Mouse (Mus musculus): Measurements from ENCODE around the gene Gna13. TPM values are rescaled to one million over a fixed set of nuclear protein-coding genes. Genes with fewer than 3 reads are reported as not detected.

The Gna13 gene
- polyA plus RNA-seq, 1 experiment from 2014 or later, result 20.3 TPM

GRCm38 (mm10) chr11:109361631-109362462 lies 784 bp upstream of the Gna13 start:
- WGBS, result 8% methylated on average over 27 of the region's 27 CpGs
- H3K9ac ChIP-seq (replicated peaks), result peak overlapping the region; percentile 66
- H3K9me3 ChIP-seq, result no peaks in the 10 kb centered on the region
- H3K4me2 ChIP-seq, result peak overlapping the region; percentile 73
- no peaks in the 10 kb centered on the region for H3K27me3 ChIP-seq
- H3K4me1 ChIP-seq (replicated peaks), result peaks cover 27% of the 10 kb centered on the region
- H3K27ac ChIP-seq, result 0 out of 2 replicates have a peak overlapping the region, but pooled peaks have one; percentile 35
- H3K4me3 ChIP-seq (replicated peaks), result peak overlapping the region; percentile 87
- peaks cover 16% of the 10 kb centered on the region for H3K36me3 ChIP-seq
- no peak for ATAC-seq (ENCODE audit: insufficient number of reproducible peaks, insufficient read depth, low FRiP score, low TSS enrichment, low read depth)

GRCm38 (mm10) chr11:109363191-109364133 lies 831 bp downstream of the Gna13 start:
- WGBS, result 2% methylated on average over 52 of the region's 53 CpGs
- Histone ChIP-seq H3K4me3 (replicated peaks) (peak overlapping the region; percentile 87), H3K27ac (peak overlapping the region; percentile 94), H3K36me3 (peaks cover 32% of the 10 kb centered on the region), H3K9ac (replicated peaks) (peak overlapping the region; percentile 94), H3K4me1 (replicated peaks) (peaks cover 33% of the 10 kb centered on the region), H3K27me3 (no peaks in the 10 kb centered on the region), H3K9me3 (no peaks in the 10 kb centered on the region), H3K4me2 (peak overlapping the region; percentile 73)
- peak; percentile 53 for ATAC-seq (ENCODE audit: insufficient number of reproducible peaks, insufficient read depth, low FRiP score, low TSS enrichment, low read depth)

GRCm38 (mm10) chr11:109364337-109364736 lies 1.7 kb downstream of the Gna13 start:
- WGBS, result 58% methylated on average over 2 of the region's 2 CpGs
- no peak for ATAC-seq (ENCODE audit: insufficient number of reproducible peaks, insufficient read depth, low FRiP score, low TSS enrichment, low read depth)
- H3K36me3 ChIP-seq, result peaks cover 41% of the 10 kb centered on the region
- H3K9me3 ChIP-seq, result no peaks in the 10 kb centered on the region
- H3K27ac ChIP-seq, result no peak overlapping the region
- H3K27me3 ChIP-seq, result no peaks in the 10 kb centered on the region
- H3K4me2 ChIP-seq, result peak overlapping the region; percentile 73
- peak overlapping the region; percentile 87; the same call in 1 of the 2 replicates for H3K4me3 ChIP-seq (replicated peaks)
- no peak overlapping the region for H3K9ac ChIP-seq (replicated peaks)
- H3K4me1 ChIP-seq (replicated peaks), result peaks cover 33% of the 10 kb centered on the region

GRCm38 (mm10) chr11:109364881-109365280 lies 2.2 kb downstream of the Gna13 start:
- H3K9me3 ChIP-seq, result no peaks in the 10 kb centered on the region
- H3K27ac ChIP-seq, result no peak overlapping the region
- no peak overlapping the region for H3K9ac ChIP-seq (replicated peaks)
- H3K4me2 ChIP-seq, result peak overlapping the region; percentile 73
- H3K4me1 ChIP-seq (replicated peaks), result peaks cover 33% of the 10 kb centered on the region
- WGBS, result 86% methylated on average over 10 of the region's 10 CpGs
- H3K36me3 ChIP-seq, result peaks cover 46% of the 10 kb centered on the region
- no peak overlapping the region; the same call in 1 of the 2 replicates for H3K4me3 ChIP-seq (replicated peaks)
- no peaks in the 10 kb centered on the region for H3K27me3 ChIP-seq
- no peak for ATAC-seq (ENCODE audit: insufficient number of reproducible peaks, insufficient read depth, low FRiP score, low TSS enrichment, low read depth)

- peaks cover 52% of the 10 kb centered on the region for H3K36me3 ChIP-seq
- no peak overlapping the region for H3K4me3 ChIP-seq (replicated peaks)
- no peaks in the 10 kb centered on the region for H3K9me3 ChIP-seq
- peaks cover 37% of the 10 kb centered on the region for H3K4me1 ChIP-seq (replicated peaks)
- no peaks in the 10 kb centered on the region for H3K27me3 ChIP-seq
- WGBS, result 96% methylated on average over 5 of the region's 5 CpGs
- H3K27ac ChIP-seq, result no peak overlapping the region
- no peak for ATAC-seq (ENCODE audit: insufficient number of reproducible peaks, insufficient read depth, low FRiP score, low TSS enrichment, low read depth)
- no peak overlapping the region for H3K9ac ChIP-seq (replicated peaks)
- H3K4me2 ChIP-seq, result no peak overlapping the region
These were observed 3.2 kb downstream of the Gna13 start for GRCm38 (mm10) chr11:109365818-109366217.

GRCm38 (mm10) chr11:109366802-109367579 lies 4.4 kb downstream of the Gna13 start:
- H3K4me3 ChIP-seq (replicated peaks), result no peak overlapping the region
- H3K9ac ChIP-seq (replicated peaks), result no peak overlapping the region
- H3K27ac ChIP-seq, result no peak overlapping the region
- no peaks in the 10 kb centered on the region for H3K9me3 ChIP-seq
- no peak overlapping the region for H3K4me2 ChIP-seq
- H3K4me1 ChIP-seq (replicated peaks), result peaks cover 32% of the 10 kb centered on the region
- no peak for ATAC-seq (ENCODE audit: insufficient number of reproducible peaks, insufficient read depth, low FRiP score, low TSS enrichment, low read depth)
- peaks cover 52% of the 10 kb centered on the region for H3K36me3 ChIP-seq
- H3K27me3 ChIP-seq, result no peaks in the 10 kb centered on the region
- 88% methylated on average over 15 of the region's 15 CpGs for WGBS

- ATAC-seq (ENCODE audit: insufficient number of reproducible peaks, insufficient read depth, low FRiP score, low TSS enrichment, low read depth), result no peak
- 89% methylated on average over 3 of the region's 3 CpGs for WGBS
- H3K27me3 ChIP-seq, result no peaks in the 10 kb centered on the region
- H3K9ac ChIP-seq (replicated peaks), result no peak overlapping the region
- H3K36me3 ChIP-seq, result peaks cover 60% of the 10 kb centered on the region
- H3K27ac ChIP-seq, result no peak overlapping the region
- no peak overlapping the region for H3K4me2 ChIP-seq
- no peak overlapping the region for H3K4me3 ChIP-seq (replicated peaks)
- peaks cover 3% of the 10 kb centered on the region; the same call in 1 of the 2 replicates for H3K9me3 ChIP-seq
- H3K4me1 ChIP-seq (replicated peaks), result peaks cover 31% of the 10 kb centered on the region
These were observed 6.5 kb downstream of the Gna13 start for GRCm38 (mm10) chr11:109369026-109369637.

GRCm38 (mm10) chr11:109375412-109375811 lies 12.8 kb downstream of the Gna13 start:
- Histone ChIP-seq H3K4me1 (replicated peaks) (peaks cover 32% of the 10 kb centered on the region), H3K9me3 (peaks cover 4% of the 10 kb centered on the region; the same call in 1 of the 2 replicates), H3K4me2 (no peak overlapping the region), H3K9ac (replicated peaks) (no peak overlapping the region), H3K27ac (0 out of 2 replicates have a peak overlapping the region, but pooled peaks have one; percentile 23), H3K4me3 (replicated peaks) (no peak overlapping the region), H3K36me3 (peaks cover 11% of the 10 kb centered on the region; the same call in 1 of the 2 replicates), H3K27me3 (no peaks in the 10 kb centered on the region)
- ATAC-seq (ENCODE audit: insufficient number of reproducible peaks, insufficient read depth, low FRiP score, low TSS enrichment, low read depth), result no peak
- 69% methylated on average over 7 of the region's 7 CpGs for WGBS

- Histone ChIP-seq H3K9me3 (peaks cover 4% of the 10 kb centered on the region; the same call in 1 of the 2 replicates), H3K36me3 (peaks cover 9% of the 10 kb centered on the region; the same call in 1 of the 2 replicates), H3K4me3 (replicated peaks) (no peak overlapping the region), H3K4me2 (peak overlapping the region; percentile 1; the same call in 1 of the 2 replicates), H3K9ac (replicated peaks) (no peak overlapping the region), H3K27ac (peak overlapping the region; percentile 68; the same call in 1 of the 2 replicates), H3K27me3 (no peaks in the 10 kb centered on the region), H3K4me1 (replicated peaks) (peaks cover 30% of the 10 kb centered on the region)
- WGBS, result 19% methylated on average over 7 of the region's 7 CpGs
- ATAC-seq (ENCODE audit: insufficient number of reproducible peaks, insufficient read depth, low FRiP score, low TSS enrichment, low read depth), result no peak
These were observed 14.0 kb downstream of the Gna13 start for GRCm38 (mm10) chr11:109376484-109377143.

Measured in limb, embryonic 12.5 days (tissue).